Mouse (Mus musculus): ENCODE results near the gene Mob3a. TPM values are rescaled to one million over a fixed set of nuclear protein-coding genes. Genes with fewer than 3 reads are reported as not detected.

Gene Mob3a
- total RNA-seq, 2 experiments from 2014 or later = 16.1 to 29.6 TPM

GRCm38 (mm10) chr10:80700732-80701131, 1.0 kb downstream of the Mob3a start:
- no peak for DNase-seq (ENCODE audit: low spot score in 2 of 2)

- no peak for DNase-seq (ENCODE audit: low spot score in 2 of 2)
Measured at GRCm38 (mm10) chr10:80700038-80700504, 1.7 kb downstream of the Mob3a start.

- DNase-seq (ENCODE audit: low spot score in 2 of 2) = no peak
Measured at GRCm38 (mm10) chr10:80698605-80699004, 3.2 kb downstream of the Mob3a start.

- no peak for DNase-seq (ENCODE audit: low spot score in 2 of 2)
Measured at GRCm38 (mm10) chr10:80697812-80698211, 4.0 kb downstream of the Mob3a start.

GRCm38 (mm10) chr10:80697393-80697787, 4.4 kb downstream of the Mob3a start:
- DNase-seq (ENCODE audit: low spot score in 2 of 2) = no peak

GRCm38 (mm10) chr10:80696502-80697392, 5.0 kb downstream of the Mob3a start:
- no peak for DNase-seq (ENCODE audit: low spot score in 2 of 2)

GRCm38 (mm10) chr10:80695801-80696501, 5.8 kb downstream of the Mob3a start:
- DNase-seq (ENCODE audit: low spot score in 2 of 2) = no peak

GRCm38 (mm10) chr10:80695186-80695585, 6.6 kb downstream of the Mob3a start:
- DNase-seq (ENCODE audit: low spot score in 2 of 2) = peak in 1 of 2 experiments; percentile 52

GRCm38 (mm10) chr10:80694159-80694938, 7.4 kb downstream of the Mob3a start:
- DNase-seq (ENCODE audit: low spot score in 2 of 2) = no peak

- DNase-seq (ENCODE audit: low spot score in 2 of 2) = no peak
Measured at GRCm38 (mm10) chr10:80693401-80694045, 8.3 kb downstream of the Mob3a start.

GRCm38 (mm10) chr10:80692249-80693165, 9.3 kb downstream of the Mob3a start:
- DNase-seq (ENCODE audit: low spot score in 2 of 2) = no peak

GRCm38 (mm10) chr10:80687850-80688249, 13.9 kb downstream of the Mob3a start:
- no peak for DNase-seq (ENCODE audit: low spot score in 2 of 2)

- DNase-seq (ENCODE audit: low spot score in 2 of 2) = no peak
Measured at GRCm38 (mm10) chr10:80686617-80687016, 15.2 kb downstream of the Mob3a start.

GRCm38 (mm10) chr10:80684984-80685383, 16.8 kb downstream of the Mob3a start:
- DNase-seq (ENCODE audit: low spot score in 2 of 2) = no peak

GRCm38 (mm10) chr10:80684214-80684613, 17.6 kb downstream of the Mob3a start:
- DNase-seq (ENCODE audit: low spot score in 2 of 2) = peak; percentile 64 to 66

GRCm38 (mm10) chr10:80683647-80684046, 18.1 kb downstream of the Mob3a start:
- DNase-seq (ENCODE audit: low spot score in 2 of 2) = no peak

GRCm38 (mm10) chr10:80682003-80682402, 19.8 kb downstream of the Mob3a start:
- no peak for DNase-seq (ENCODE audit: low spot score in 2 of 2)

GRCm38 (mm10) chr10:80680260-80680696, 21.5 kb downstream of the Mob3a start:
- no peak for DNase-seq (ENCODE audit: low spot score in 2 of 2)

- DNase-seq (ENCODE audit: low spot score in 2 of 2) = no peak
Measured at GRCm38 (mm10) chr10:80679556-80680259, 22.1 kb downstream of the Mob3a start.
